Mouse (Mus musculus) heart, embryonic 13.5 days (tissue): ENCODE measurements at regions not wholly inside any gene's neighbourhood (a gene's known extent, or its start where the extent isn't known, plus 50 kb on each side); places are given as distances from the start of the nearest gene placed in this dataset.
"Not testable (repeated sequence)": the region's sequence is repeated elsewhere in the genome, so short reads cannot be mapped to it uniquely, and the experiment has no call there.

Experiments
- ATAC-seq: fragments of 200-750 bp; cut with Nextera tagmentation; 2 replicates; pipeline ENCODE4 v1.8.0; 2017; ENCODE audit warnings: moderate TSS enrichment; ENCODE audit not compliant: insufficient number of reproducible peaks, low FRiP score, low TSS enrichment; ENCODE audit errors: extremely low read depth
- H3K27ac ChIP-seq: fragments of 300-500 bp; sonication (generic); replicated peaks from 2 replicates; pipeline ENCODE4 v1.5.1; 2015; ENCODE audit warnings: moderate library complexity, mild to moderate bottlenecking, inconsistent platforms
- H3K27me3 ChIP-seq: fragments of 300-500 bp; sonication (generic); replicated peaks from 2 replicates; pipeline ENCODE4 v1.6.1; 2015; ENCODE audit warnings: mild to moderate bottlenecking, inconsistent platforms
- H3K36me3 ChIP-seq: fragments of 300-500 bp; sonication (generic); 2 replicates; pipeline ENCODE4 v1.6.1; 2015; ENCODE audit warnings: mild to moderate bottlenecking, inconsistent platforms
- H3K4me1 ChIP-seq: fragments of 300-500 bp; sonication (generic); 2 replicates; pipeline ENCODE4 v1.6.1; 2015; ENCODE audit warnings: inconsistent platforms
- H3K4me2 ChIP-seq: fragments of 300-500 bp; sonication (generic); 2 replicates; pipeline ENCODE4 v1.6.1; 2015; ENCODE audit warnings: inconsistent platforms, mild to moderate bottlenecking, moderate library complexity
- H3K4me3 ChIP-seq: fragments of 300-500 bp; sonication (generic); 2 replicates; pipeline ENCODE4 v1.5.1; 2015; ENCODE audit warnings: moderate library complexity, mild to moderate bottlenecking, inconsistent platforms
- H3K9ac ChIP-seq: fragments of 300-500 bp; sonication (generic); 2 replicates; pipeline ENCODE4 v1.6.1; 2015; ENCODE audit warnings: inconsistent platforms, mild to moderate bottlenecking, moderate library complexity
- H3K9me3 ChIP-seq: fragments of 300-500 bp; sonication (generic); 2 replicates; pipeline ENCODE4 v1.6.1; 2016; ENCODE audit warnings: inconsistent platforms
- WGBS: fragments of 180-500 bp; shearing (Covaris S2); methylation state at CpG from one replicate; pipeline ENCODE4 v1.1.7; 2015; ENCODE audit warnings: mixed read lengths; 5-methylcytosine and 5-hydroxymethylcytosine counted together

DNA sequence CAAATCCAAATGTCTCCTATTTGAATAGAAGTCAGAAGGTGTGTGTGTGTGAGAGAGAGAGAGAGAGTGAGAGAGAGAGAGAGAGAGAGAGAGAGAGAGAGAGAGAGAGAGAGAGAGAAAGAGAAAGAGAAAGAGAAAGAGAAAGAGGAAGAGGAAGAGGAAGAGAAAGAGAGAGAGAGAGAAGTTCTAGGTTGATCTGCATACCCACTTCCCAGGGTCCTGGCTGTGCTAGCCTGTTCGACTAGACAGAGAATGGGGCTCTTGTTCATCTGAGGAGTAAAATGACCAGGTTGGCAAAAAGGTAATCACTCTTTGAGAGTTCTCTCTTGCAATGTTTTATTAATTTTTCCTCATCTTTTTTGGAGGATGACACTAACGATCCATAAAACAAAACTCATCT is 257.5 kb upstream of the Pik3r1 start:
- 74% methylated on average over 2 of the region's 2 CpGs for WGBS
- H3K4me3 ChIP-seq, H3K36me3 ChIP-seq, H3K4me1 ChIP-seq, H3K9ac ChIP-seq, ATAC-seq, H3K27me3 ChIP-seq, H3K27ac ChIP-seq, H3K9me3 ChIP-seq, H3K4me2 ChIP-seq: not testable (repeated sequence)

DNA sequence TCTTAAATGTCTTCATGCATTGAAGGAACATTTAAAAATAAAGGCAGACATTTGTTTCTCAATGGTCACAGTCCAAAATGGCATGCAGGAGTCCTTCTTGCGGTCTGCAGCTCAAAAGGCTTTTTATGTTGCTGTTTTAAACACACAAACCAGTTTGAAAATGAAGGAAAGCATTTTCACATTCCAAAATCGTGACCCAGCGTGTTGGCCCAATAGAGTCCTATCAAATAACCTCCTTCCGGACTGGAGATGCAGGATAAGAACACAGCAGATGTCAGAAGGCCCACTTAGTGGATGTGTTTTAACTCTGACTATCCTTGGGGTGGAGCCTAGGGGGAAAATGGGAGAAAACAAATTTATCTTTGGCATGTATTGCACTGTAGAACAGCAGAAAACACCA is 263.4 kb upstream of the Pik3r1 start:
- no peak overlapping the region for H3K27ac ChIP-seq
- no peak overlapping the region for H3K9ac ChIP-seq
- H3K36me3 ChIP-seq = no peaks in the 10 kb centered on the region
- H3K4me3 ChIP-seq = no peak overlapping the region
- no peak overlapping the region for H3K4me2 ChIP-seq
- H3K4me1 ChIP-seq = peaks cover 15% of the 10 kb centered on the region
- no peaks in the 10 kb centered on the region for H3K27me3 ChIP-seq
- H3K9me3 ChIP-seq = no peaks in the 10 kb centered on the region
- ATAC-seq = no peak
- 65% methylated on average over 4 of the region's 4 CpGs for WGBS

DNA sequence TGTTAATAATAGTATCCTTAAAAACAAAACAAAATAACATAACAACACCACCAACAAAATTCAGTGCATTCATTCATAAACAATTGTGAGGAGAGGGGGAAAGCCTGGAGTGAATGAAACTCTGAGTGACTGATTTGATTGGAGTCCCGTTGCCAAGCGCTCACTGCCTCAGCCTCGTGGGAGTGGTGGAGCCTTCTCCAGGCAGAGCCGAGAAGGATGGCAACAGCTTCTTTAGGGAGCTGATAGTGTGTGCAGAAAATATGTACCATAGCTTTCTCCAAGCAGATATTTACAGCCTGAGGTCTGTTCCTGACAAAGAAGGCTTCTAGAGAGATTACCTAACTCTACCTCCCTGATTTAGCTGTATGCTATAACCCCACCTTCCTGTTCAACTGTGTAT is 266.5 kb upstream of the Pik3r1 start:
- Histone ChIP-seq H3K36me3 (no peaks in the 10 kb centered on the region), H3K4me1 (peaks cover 15% of the 10 kb centered on the region), H3K27ac (no peak overlapping the region), H3K4me2 (no peak overlapping the region), H3K9ac (no peak overlapping the region), H3K9me3 (no peaks in the 10 kb centered on the region), H3K27me3 (no peaks in the 10 kb centered on the region), H3K4me3 (no peak overlapping the region)
- ATAC-seq = no peak
- 23% methylated on average over 4 of the region's 4 CpGs for WGBS

DNA sequence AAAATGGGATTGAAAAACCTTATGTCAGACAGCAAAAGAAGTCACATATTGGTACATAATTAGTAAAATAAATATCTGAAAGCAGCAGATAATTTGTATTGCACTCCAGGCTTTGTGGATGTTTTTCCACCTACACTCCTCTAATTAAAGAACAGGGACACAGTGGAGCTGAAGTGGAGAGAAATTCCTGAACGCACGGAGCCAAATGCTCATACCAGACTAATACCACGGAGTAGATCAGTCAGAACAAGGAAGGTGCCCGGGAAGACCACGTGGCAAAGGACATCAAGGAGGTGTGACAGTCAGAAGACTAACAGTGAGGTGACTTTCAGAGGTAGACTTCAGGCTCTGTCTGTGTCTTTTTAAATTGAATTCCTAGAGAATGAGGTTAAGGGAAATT is 268.0 kb upstream of the Pik3r1 start:
- no peaks in the 10 kb centered on the region for H3K36me3 ChIP-seq
- 39% methylated on average over 5 of the region's 5 CpGs for WGBS
- peaks cover 15% of the 10 kb centered on the region for H3K4me1 ChIP-seq
- H3K27ac ChIP-seq = no peak overlapping the region
- no peak overlapping the region for H3K4me3 ChIP-seq
- no peaks in the 10 kb centered on the region for H3K27me3 ChIP-seq
- H3K4me2 ChIP-seq = no peak overlapping the region
- no peak overlapping the region for H3K9ac ChIP-seq
- ATAC-seq = no peak
- no peaks in the 10 kb centered on the region for H3K9me3 ChIP-seq

DNA sequence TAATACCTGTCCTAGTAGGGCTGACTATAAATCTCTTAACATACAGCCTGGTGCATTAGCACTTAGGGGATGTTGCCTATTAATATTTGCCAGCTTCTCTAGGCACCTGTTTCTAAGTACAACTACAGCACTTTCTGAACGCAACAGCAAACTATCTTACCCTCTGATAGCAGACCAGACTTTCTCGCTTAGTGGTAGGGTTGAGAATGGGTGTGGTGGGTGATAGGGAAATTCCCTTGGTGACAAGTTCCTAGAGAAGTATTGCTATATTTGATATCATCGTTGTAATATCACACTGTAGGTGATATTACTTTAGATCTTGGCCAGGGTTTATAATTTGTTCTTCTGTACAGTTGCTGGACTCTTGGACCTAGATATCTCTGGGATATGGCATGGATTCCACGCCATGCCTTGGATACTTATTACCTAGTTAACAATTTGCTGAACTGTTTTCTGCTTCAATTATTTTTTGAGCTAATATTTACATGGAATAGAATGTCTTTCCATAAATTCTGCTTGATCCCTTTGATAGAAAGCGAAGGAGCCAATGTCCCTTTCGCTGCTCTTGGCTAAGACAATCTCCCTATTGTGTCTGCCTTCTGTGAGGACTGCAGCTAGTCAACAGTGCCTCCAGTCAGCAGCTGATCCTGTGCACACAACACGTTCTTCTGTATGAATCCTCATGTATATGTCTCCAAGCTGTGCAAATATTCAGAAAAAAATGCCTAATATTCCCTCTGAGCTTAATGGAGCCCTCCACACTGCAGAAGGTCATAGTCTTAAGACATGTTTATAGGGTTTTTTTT is 269.0 kb upstream of the Pik3r1 start:
- Histone ChIP-seq H3K4me1 (peaks cover 15% of the 10 kb centered on the region), H3K9me3 (no peaks in the 10 kb centered on the region), H3K36me3 (no peaks in the 10 kb centered on the region), H3K9ac (no peak overlapping the region), H3K27ac (no peak overlapping the region), H3K4me2 (no peak overlapping the region), H3K27me3 (no peaks in the 10 kb centered on the region), H3K4me3 (no peak overlapping the region)
- no peak for ATAC-seq
- 73% methylated on average over 7 of the region's 7 CpGs for WGBS

DNA sequence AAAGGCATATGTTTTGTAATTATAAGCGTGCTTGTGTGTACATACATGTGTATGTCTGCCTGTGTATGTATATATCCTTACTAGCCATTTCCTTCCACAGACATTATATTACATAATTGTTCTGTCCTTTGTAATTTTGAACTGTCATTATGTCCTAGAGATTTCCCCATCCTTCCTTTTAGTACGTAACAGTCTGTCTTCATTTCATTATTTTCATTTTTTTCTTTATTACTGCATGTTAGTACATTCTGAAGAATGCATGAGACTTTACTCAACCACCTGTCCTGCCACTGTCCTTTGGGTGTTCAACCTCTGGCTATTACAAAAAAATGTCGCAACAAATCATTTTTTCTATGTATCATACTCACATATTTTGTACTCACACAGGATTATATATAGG is 292.2 kb upstream of the Pik3r1 start:
- Histone ChIP-seq H3K4me1 (0 out of 2 replicates have a peak, but pooled peaks cover 6% of the 10 kb centered on the region), H3K36me3 (no peaks in the 10 kb centered on the region), H3K9me3 (no peaks in the 10 kb centered on the region), H3K4me3 (no peak overlapping the region), H3K27me3 (no peaks in the 10 kb centered on the region), H3K27ac (no peak overlapping the region), H3K9ac (no peak overlapping the region), H3K4me2 (no peak overlapping the region)
- WGBS = 79% methylated on average over 3 of the region's 3 CpGs
- ATAC-seq = no peak

DNA sequence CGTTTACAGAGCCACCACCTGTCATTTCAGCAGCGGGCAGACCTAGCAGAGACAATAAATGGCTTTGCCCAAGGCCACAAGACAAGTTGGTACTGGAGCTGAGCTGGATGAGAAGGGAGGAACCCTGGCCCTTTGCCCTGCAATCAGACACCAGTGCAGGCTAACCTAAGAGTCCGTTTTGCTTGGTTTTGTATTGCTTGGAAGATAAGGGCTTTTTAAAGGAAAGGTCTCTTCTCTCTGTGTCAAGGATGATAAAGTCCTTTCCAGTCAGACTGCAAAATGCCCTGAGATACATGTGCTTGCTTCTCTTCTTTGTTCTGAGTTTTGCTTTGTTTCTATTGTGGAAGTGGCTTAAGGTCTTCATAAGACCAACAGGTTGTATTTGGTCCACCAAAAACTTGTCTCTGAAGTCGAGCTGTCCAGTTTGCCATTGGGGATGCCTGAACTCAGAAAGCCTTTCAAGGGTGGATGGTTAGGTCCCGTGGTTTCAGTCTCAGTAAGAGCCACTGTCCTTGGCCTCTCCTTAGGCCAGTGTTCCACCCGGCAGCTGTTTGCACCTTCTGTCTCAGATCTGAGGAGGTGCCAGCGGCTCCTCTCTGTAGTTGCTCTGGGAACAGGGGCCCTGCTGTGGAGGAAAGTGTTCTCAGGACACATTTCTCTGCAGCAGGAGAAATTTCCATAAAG is 296.7 kb upstream of the Pik3r1 start:
- H3K9ac ChIP-seq = no peak overlapping the region
- H3K9me3 ChIP-seq = no peaks in the 10 kb centered on the region
- no peak for ATAC-seq
- 44% methylated on average over 7 of the region's 7 CpGs for WGBS
- no peak overlapping the region for H3K27ac ChIP-seq
- H3K4me2 ChIP-seq = no peak overlapping the region
- H3K27me3 ChIP-seq = no peaks in the 10 kb centered on the region
- H3K4me1 ChIP-seq = 0 out of 2 replicates have a peak, but pooled peaks cover 6% of the 10 kb centered on the region
- no peak overlapping the region for H3K4me3 ChIP-seq
- no peaks in the 10 kb centered on the region for H3K36me3 ChIP-seq

DNA sequence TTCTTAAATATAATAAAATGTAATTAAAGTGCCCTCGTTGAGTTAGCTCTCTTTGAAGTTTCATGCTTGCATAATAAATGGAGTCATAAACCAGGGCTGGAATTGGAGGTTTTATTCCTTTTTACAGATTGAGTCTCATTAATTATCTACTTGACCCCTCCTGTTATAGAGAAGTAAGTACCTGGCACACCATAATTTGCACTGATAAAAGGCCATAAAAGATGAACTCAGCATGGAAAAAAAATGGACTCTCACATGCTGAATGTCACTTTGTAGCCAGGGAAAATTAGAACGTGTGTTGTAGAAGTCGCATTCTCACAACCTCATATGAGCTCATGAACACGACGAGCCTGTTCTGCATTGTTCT is 297.2 kb upstream of the Pik3r1 start:
- 0 out of 2 replicates have a peak, but pooled peaks cover 6% of the 10 kb centered on the region for H3K4me1 ChIP-seq
- H3K27ac ChIP-seq = no peak overlapping the region
- no peak overlapping the region for H3K9ac ChIP-seq
- ATAC-seq = no peak
- H3K36me3 ChIP-seq = no peaks in the 10 kb centered on the region
- H3K4me2 ChIP-seq = no peak overlapping the region
- no peak overlapping the region for H3K4me3 ChIP-seq
- 72% methylated on average over 5 of the region's 5 CpGs for WGBS
- H3K9me3 ChIP-seq = no peaks in the 10 kb centered on the region
- no peaks in the 10 kb centered on the region for H3K27me3 ChIP-seq

DNA sequence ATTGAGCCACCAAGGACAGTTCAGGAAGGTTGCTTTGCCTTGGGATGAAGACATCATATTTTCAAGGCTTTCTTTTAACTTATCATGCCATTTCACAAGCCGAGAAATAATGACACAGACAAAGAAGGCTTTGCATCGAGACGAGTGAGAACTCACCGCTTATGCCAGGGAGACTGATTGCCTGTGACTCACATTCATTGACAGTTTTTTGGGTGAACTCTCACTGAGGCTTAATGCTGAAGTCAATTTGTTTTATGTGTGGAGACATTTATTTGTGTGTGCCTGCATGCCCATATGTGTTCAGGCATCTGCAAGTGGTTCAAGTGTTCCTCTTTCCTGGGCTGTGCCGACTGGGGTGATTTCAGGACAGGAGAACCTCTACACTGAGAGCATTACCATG is 297.8 kb upstream of the Pik3r1 start:
- Histone ChIP-seq H3K9ac (no peak overlapping the region), H3K36me3 (no peaks in the 10 kb centered on the region), H3K27ac (no peak overlapping the region), H3K27me3 (no peaks in the 10 kb centered on the region), H3K9me3 (no peaks in the 10 kb centered on the region), H3K4me1 (0 out of 2 replicates have a peak, but pooled peaks cover 6% of the 10 kb centered on the region), H3K4me3 (no peak overlapping the region), H3K4me2 (no peak overlapping the region)
- 76% methylated on average over 5 of the region's 5 CpGs for WGBS
- no peak for ATAC-seq

DNA sequence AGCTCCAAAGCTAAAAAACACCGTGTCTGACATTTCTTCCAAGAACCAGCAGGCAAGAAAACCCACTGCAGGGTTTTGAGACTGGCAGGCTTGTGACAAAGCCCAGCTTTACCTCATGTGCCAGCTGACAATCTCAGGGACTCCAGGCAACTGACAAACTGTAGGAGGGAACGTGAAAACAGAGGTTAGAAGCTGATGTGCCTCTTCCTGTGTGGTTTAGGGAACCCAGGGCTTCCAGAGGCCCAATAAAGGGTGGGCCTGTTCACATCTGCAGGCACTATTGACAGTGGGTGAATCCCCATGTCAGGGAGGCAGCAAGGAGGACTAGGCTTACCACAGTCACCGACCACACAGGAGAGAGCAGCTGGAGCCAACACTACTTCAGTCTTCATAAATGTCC is 302.7 kb upstream of the Pik3r1 start:
- Histone ChIP-seq H3K4me1 (no peaks in the 10 kb centered on the region), H3K27me3 (no peaks in the 10 kb centered on the region), H3K4me2 (no peak overlapping the region), H3K27ac (no peak overlapping the region), H3K36me3 (no peaks in the 10 kb centered on the region), H3K9me3 (no peaks in the 10 kb centered on the region), H3K9ac (no peak overlapping the region), H3K4me3 (no peak overlapping the region)
- WGBS = 50% methylated on average over 3 of the region's 3 CpGs
- ATAC-seq = no peak

DNA sequence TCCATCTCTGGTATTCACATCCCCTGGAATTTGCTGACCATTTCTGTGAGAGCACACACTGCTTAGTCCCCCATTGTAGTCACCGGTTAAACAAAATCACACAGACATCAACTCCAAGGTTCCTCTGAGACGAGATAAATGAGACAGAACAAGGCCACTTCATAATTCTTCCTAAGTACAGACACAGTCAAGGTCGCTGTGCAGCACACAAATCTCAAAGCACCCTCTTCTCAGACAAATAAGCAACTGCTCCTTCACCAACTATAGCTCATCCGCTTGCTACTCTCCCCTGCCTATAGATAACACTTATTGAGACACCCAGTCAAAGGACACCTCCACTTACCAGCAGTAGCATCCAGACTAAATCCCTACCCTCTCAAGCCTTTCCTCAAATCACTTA is 304.3 kb upstream of the Pik3r1 start:
- Histone ChIP-seq H3K4me3 (no peak overlapping the region), H3K9ac (no peak overlapping the region), H3K36me3 (no peaks in the 10 kb centered on the region), H3K4me1 (no peaks in the 10 kb centered on the region), H3K27me3 (no peaks in the 10 kb centered on the region), H3K9me3 (no peaks in the 10 kb centered on the region), H3K27ac (no peak overlapping the region), H3K4me2 (no peak overlapping the region)
- WGBS = 67% methylated on average over 4 of the region's 4 CpGs
- no peak for ATAC-seq

DNA sequence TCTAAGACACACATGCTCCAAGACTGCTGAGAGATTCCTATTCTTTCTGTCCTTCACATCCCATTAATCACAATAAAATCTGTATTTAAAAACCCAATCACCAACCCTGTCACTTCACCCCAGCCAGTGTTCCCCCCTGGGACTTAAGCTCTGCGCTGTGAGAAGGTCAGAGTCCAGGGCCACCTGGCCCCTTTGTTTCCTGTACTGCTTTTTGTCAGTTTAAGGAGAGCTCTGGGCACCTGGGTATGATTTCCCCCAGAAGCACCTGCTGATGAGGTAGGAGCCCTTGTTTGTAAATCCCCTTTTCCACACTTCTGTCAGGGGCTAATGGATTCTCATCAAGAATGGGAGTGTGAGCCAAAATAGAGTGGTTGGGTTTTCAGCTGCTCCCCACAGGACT is 319.7 kb upstream of the Pik3r1 start:
- Histone ChIP-seq H3K4me1 (peaks cover 9% of the 10 kb centered on the region; the same call in 1 of the 2 replicates), H3K27ac (no peak overlapping the region)
- WGBS = 79% methylated on average over 1 of the region's 1 CpGs

More for the DNA sequence above, 319.7 kb upstream of the Pik3r1 start:
- Histone ChIP-seq H3K27me3 (no peaks in the 10 kb centered on the region), H3K4me2 (no peak overlapping the region), H3K36me3 (no peaks in the 10 kb centered on the region), H3K9me3 (no peaks in the 10 kb centered on the region), H3K9ac (no peak overlapping the region), H3K4me3 (no peak overlapping the region)
- no peak for ATAC-seq
